Mouse (Mus musculus) thymus, adult 2 months (tissue): ENCODE data around the gene Col4a2.

Experiments used
- CTCF ChIP-seq: fragments of 200-500 bp; IDR thresholded peaks from 2 replicates; pipeline ENCODE4 v1.5.1; 2012; ENCODE audit warnings: mild to moderate bottlenecking, control low read depth, low read length, moderate library complexity, borderline replicate concordance; ENCODE audit not compliant: control insufficient read depth, poor library complexity, insufficient read depth; ENCODE audit errors: extremely low read depth
- POLR2A ChIP-seq: fragments of 200-500 bp; IDR thresholded peaks from 2 replicates; pipeline ENCODE4 v1.6.1; 2012; ENCODE audit warnings: mild to moderate bottlenecking, low read length, control low read depth, moderate library complexity; ENCODE audit not compliant: control insufficient read depth, poor library complexity, insufficient read depth; ENCODE audit errors: extremely low read depth

- TF ChIP-seq CTCF (no peak), POLR2A (no peak)
Measured at GRCm38 (mm10) chr8:11415089-11415488, 102.5 kb downstream of the Col4a2 start.
